Mouse (Mus musculus) intestine, embryonic 14.5 days (tissue): Measurements from ENCODE around the gene Spata1. TPM values are rescaled to one million over a fixed set of nuclear protein-coding genes. Genes with fewer than 3 reads are reported as not detected.

Experiments used
- ATAC-seq: fragments of 200-750 bp; cut with Nextera tagmentation; replicated peaks from 2 replicates; pipeline ENCODE4 v1.8.0; 2017; ENCODE audit warnings: low read depth, moderate number of reproducible peaks, moderate TSS enrichment, moderate library complexity; ENCODE audit not compliant: low FRiP score, low TSS enrichment
- DNase-seq: peaks from one replicate; pipeline ENCODE4 v3.0.0-alpha.2; 2018; ENCODE audit warnings: low spot score
- H3K27ac ChIP-seq: fragments of 300-500 bp; sonication (generic); 2 replicates; pipeline ENCODE4 v1.5.1; 2014; ENCODE audit warnings: low read depth, mild to moderate bottlenecking, control low read depth
- H3K27me3 ChIP-seq: fragments of 300-500 bp; sonication (generic); replicated peaks from 2 replicates; pipeline ENCODE4 v1.6.1; 2014; ENCODE audit warnings: low read length, control low read depth; ENCODE audit not compliant: control insufficient read depth, insufficient read depth
- H3K36me3 ChIP-seq: fragments of 300-500 bp; sonication (generic); 2 replicates; pipeline ENCODE4 v1.6.1; 2014; ENCODE audit warnings: low read length, control low read depth; ENCODE audit not compliant: control insufficient read depth, insufficient read depth
- H3K4me1 ChIP-seq: fragments of 300-500 bp; sonication (generic); replicated peaks from 2 replicates; pipeline ENCODE4 v1.6.1; 2014; ENCODE audit warnings: low read length, control low read depth, mixed read lengths; ENCODE audit not compliant: control insufficient read depth, insufficient read depth
- H3K4me2 ChIP-seq: fragments of 300-500 bp; sonication (generic); 2 replicates; pipeline ENCODE4 v1.6.1; 2014; ENCODE audit warnings: low read length
- H3K4me3 ChIP-seq: fragments of 300-500 bp; sonication (generic); 2 replicates; pipeline ENCODE4 v1.5.1; 2014; ENCODE audit warnings: low read depth, low read length, control low read depth, mixed read lengths
- H3K9ac ChIP-seq: fragments of 300-500 bp; sonication (generic); 2 replicates; pipeline ENCODE4 v1.6.1; 2014; ENCODE audit warnings: mild to moderate bottlenecking, low read length
- H3K9me3 ChIP-seq: fragments of 300-500 bp; sonication (generic); 2 replicates; pipeline ENCODE4 v1.6.1; 2016; ENCODE audit warnings: low read length, control low read depth; ENCODE audit not compliant: control insufficient read depth
- WGBS: fragments of 180-500 bp; shearing (Covaris S2); extraction: QIAGEN DNeasy Blood & Tissue Kit; methylation state at CpG from one replicate; pipeline ENCODE4 v1.1.7; 2014; 5-methylcytosine and 5-hydroxymethylcytosine counted together
- polyA plus RNA-seq: library from polyadenylated mRNA; unstranded; fragments of >200 nt; fragmentation: Nextera tagmentation; extraction: Ambion mirVana; gene quantifications from 2 replicates; pipeline ENCODE4 v1.2.1, GENCODE M21; 2014

The Spata1 gene
- polyA plus RNA-seq, 1 experiment from 2014 or later, result 3.7 TPM

DNA sequence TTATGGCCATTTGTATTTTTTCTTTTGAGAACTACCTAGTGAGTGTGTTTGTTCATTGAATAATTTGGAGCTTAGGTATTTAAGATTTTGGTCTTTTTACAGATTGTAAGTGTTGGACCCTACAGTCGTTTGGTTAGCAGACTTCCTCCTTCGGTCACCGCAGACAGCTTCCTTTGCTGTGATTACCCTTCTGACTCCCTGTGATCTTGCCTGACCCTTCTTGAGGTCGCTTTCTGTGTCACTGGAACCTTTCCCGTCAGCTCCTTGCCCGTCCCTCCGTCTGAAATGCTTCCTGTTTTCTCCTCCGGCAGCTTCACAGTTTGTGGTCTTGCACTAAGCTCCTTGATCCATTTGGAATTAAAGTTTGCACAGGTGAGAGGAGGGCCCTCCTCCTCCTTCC, 77.8 kb downstream of the Spata1 start:
- peaks cover 42% of the 10 kb centered on the region for H3K36me3 ChIP-seq

DNA sequence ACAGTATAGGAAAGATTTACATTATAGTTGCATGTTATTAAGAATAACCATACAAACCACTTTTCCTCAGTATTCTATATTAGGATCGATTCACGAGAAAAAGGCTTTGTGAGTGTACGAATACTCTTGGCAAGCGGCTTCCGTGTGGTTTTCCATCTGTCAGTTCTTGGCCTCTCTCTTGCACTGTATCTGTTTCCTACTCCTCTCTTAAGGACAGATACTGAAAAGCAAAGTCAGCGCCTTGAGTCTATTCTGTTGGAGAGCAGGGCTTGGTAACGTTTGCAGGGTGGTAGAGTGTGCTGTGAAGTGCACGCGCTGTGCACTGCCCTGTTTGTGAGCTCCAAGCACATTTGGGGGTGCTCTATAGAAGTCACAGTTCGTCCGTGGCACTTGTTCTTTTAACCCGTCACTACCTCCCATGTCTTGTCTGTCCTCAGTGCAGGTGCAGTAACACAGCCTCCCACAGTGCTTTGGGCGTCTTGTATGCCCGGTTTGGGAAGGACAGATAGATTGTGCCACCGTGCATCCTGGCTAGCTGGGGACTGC, 79.5 kb downstream of the Spata1 start:
- H3K9ac ChIP-seq, result no peak overlapping the region
- ATAC-seq, result no peak
- no peaks in the 10 kb centered on the region for H3K27me3 ChIP-seq
- no peaks in the 10 kb centered on the region for H3K4me1 ChIP-seq
- no peak for DNase-seq
- 91% methylated on average over 15 of the region's 15 CpGs for WGBS
- H3K36me3 ChIP-seq, result peaks cover 31% of the 10 kb centered on the region
- H3K27ac ChIP-seq, result no peak overlapping the region
- no peak overlapping the region for H3K4me3 ChIP-seq
- no peaks in the 10 kb centered on the region for H3K9me3 ChIP-seq
- no peak overlapping the region for H3K4me2 ChIP-seq

More for the DNA sequence above, 77.8 kb downstream of the Spata1 start:
- Histone ChIP-seq H3K9ac (no peak overlapping the region), H3K9me3 (no peaks in the 10 kb centered on the region), H3K4me3 (no peak overlapping the region), H3K27ac (no peak overlapping the region), H3K4me1 (no peaks in the 10 kb centered on the region), H3K4me2 (no peak overlapping the region), H3K27me3 (no peaks in the 10 kb centered on the region)
- no peak for ATAC-seq
- 51% methylated on average over 8 of the region's 8 CpGs for WGBS
- no peak for DNase-seq

DNA sequence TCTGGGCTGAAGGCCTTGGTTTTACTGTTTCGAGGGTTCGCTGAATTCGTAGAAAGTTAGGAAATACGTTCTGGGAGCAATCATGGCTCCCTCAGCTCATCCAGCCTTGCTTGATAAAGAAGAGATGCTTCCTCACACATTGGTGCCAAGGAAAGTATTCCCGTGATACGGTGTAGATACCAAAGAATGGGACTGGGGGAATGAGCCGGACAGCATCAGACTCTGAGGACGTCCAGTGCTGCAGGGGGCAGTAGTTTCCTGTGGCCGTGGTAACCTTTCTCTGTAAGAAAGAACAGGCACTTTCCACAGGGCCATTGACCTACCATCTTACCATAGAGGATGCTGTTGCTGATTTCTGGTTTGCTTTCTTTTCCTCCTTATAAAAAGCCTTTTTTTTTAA, 80.0 kb downstream of the Spata1 start:
- no peak for ATAC-seq
- no peaks in the 10 kb centered on the region for H3K9me3 ChIP-seq
- H3K27me3 ChIP-seq, result no peaks in the 10 kb centered on the region
- no peak overlapping the region for H3K27ac ChIP-seq
- H3K4me3 ChIP-seq, result no peak overlapping the region
- H3K4me2 ChIP-seq, result no peak overlapping the region
- DNase-seq, result no peak
- H3K36me3 ChIP-seq, result peaks cover 31% of the 10 kb centered on the region
- no peaks in the 10 kb centered on the region for H3K4me1 ChIP-seq
- H3K9ac ChIP-seq, result no peak overlapping the region
- 92% methylated on average over 9 of the region's 9 CpGs for WGBS

DNA sequence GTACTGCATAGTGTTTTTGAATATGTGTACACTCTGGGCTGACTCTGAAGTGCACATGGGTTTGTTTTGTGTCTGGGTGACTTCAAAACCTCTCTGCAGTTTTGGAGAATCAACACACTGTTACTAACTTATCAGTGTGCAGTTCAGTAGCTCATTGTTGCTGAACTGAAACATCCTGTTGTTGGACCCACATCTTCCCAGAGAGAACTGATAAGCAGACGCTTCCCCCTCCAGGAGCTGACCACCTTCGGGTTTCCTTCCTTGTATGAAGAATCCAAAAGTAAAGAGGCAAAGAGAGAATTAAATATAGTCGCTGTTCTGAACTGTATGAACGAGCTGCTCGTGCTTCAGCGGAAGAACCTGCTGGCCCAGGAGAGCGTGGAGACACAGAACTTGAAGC, 80.7 kb downstream of the Spata1 start:
- no peaks in the 10 kb centered on the region for H3K4me1 ChIP-seq
- H3K27me3 ChIP-seq, result no peaks in the 10 kb centered on the region
- 79% methylated on average over 7 of the region's 7 CpGs for WGBS
- no peak overlapping the region for H3K9ac ChIP-seq
- ATAC-seq (no peak), DNase-seq (no peak)
- no peaks in the 10 kb centered on the region for H3K9me3 ChIP-seq
- H3K4me3 ChIP-seq, result no peak overlapping the region
- H3K4me2 ChIP-seq, result no peak overlapping the region
- peaks cover 31% of the 10 kb centered on the region for H3K36me3 ChIP-seq
- no peak overlapping the region for H3K27ac ChIP-seq

DNA sequence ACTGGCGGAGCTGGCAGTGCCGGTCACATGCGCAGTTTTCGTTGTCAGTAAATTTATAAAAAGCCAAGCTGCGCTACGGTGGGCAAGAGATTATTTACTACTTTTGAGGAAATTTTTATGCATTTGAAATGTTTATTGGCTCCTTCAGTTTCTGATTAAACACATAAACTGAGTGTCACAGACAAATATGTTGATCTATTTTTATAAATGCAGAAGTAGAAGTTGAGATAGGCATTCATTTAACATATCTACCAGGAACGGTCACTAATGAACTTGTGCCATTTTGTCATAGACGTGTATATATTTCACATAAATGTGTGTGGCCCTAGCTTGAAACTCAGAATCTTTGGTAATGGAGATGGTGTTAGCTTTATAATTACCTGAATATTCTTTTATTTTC, 81.7 kb downstream of the Spata1 start:
- no peak for DNase-seq
- Histone ChIP-seq H3K27ac (no peak overlapping the region), H3K36me3 (peaks cover 31% of the 10 kb centered on the region), H3K9me3 (no peaks in the 10 kb centered on the region), H3K27me3 (no peaks in the 10 kb centered on the region), H3K4me3 (no peak overlapping the region), H3K4me1 (no peaks in the 10 kb centered on the region), H3K9ac (no peak overlapping the region), H3K4me2 (no peak overlapping the region)
- 95% methylated on average over 8 of the region's 8 CpGs for WGBS
- no peak for ATAC-seq

DNA sequence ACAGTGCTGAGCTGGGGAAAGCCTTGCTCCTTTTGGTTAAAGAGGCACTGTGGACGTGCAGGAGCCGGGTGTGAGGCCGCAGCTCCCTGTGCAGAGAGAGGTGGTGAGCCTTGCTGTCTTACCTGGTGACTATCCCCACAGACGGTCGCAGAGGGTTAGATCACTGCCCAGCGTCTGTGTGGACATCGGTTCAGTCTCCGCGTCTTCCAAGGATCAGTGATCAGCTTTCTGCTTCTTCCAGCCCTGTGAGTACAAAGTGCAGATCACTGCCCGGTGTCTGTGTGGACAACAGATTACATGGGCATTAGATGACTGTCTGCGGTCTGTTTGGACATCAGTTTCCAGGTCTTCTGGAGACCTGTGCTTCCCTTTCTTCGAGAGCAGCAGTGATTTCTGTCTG, 85.0 kb downstream of the Spata1 start:
- H3K4me1 ChIP-seq, result 0 out of 2 replicates have a peak, but pooled peaks cover 5% of the 10 kb centered on the region
- WGBS, result 86% methylated on average over 12 of the region's 12 CpGs
- ATAC-seq (no peak), DNase-seq (no peak)
- no peak overlapping the region for H3K4me3 ChIP-seq
- no peak overlapping the region for H3K4me2 ChIP-seq
- no peak overlapping the region for H3K9ac ChIP-seq
- H3K27ac ChIP-seq, result no peak overlapping the region
- no peaks in the 10 kb centered on the region for H3K9me3 ChIP-seq
- H3K27me3 ChIP-seq, result no peaks in the 10 kb centered on the region
- peaks cover 16% of the 10 kb centered on the region for H3K36me3 ChIP-seq

DNA sequence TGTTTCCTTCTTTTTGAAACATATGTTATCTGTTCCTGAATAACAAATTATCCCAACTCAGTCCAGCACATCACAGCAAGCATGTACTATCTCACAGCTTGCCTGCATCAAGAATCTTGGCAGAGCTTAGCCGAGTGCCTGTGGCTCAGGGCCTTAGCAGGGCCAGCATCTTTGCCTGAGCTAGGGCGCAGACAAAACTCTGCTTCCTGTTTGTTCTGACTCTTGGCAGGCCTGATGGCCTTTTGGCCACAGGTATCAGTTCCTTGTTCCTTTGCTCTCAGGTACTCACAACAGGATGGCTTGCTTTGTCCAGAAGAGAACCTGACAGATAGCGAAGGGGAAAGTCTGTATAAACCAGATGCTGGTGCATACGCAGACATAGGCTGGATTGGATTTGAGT, 85.6 kb downstream of the Spata1 start:
- Histone ChIP-seq H3K4me3 (no peak overlapping the region), H3K9me3 (no peaks in the 10 kb centered on the region), H3K27me3 (no peaks in the 10 kb centered on the region), H3K9ac (no peak overlapping the region), H3K36me3 (peaks cover 10% of the 10 kb centered on the region), H3K4me2 (no peak overlapping the region), H3K27ac (no peak overlapping the region), H3K4me1 (0 out of 2 replicates have a peak, but pooled peaks cover 5% of the 10 kb centered on the region)
- no peak for ATAC-seq
- 69% methylated on average over 4 of the region's 4 CpGs for WGBS
- DNase-seq, result no peak

DNA sequence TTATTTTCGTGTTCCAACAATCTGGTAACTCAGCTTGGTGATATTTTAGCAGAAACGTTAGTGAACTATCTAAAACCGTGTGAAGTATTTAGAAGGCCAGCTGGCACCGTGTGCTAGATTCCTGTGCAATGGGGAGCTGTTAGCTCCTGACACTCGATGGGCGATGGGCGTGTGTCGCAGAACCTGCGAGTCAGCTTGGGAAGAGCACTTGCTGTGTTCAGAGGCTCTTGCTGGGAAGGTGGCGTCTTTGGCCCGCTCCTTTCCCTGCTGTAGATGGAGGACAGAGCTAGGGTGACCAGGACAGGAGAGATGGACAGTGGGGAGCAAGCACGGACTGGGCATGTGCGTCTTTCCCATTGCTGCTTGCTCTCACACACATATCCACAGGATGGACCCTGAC, 86.5 kb downstream of the Spata1 start:
- H3K27ac ChIP-seq, result no peak overlapping the region
- no peaks in the 10 kb centered on the region for H3K9me3 ChIP-seq
- no peak for ATAC-seq
- WGBS, result 90% methylated on average over 13 of the region's 13 CpGs
- H3K9ac ChIP-seq, result no peak overlapping the region
- H3K27me3 ChIP-seq, result no peaks in the 10 kb centered on the region
- no peak for DNase-seq
- 0 out of 2 replicates have a peak, but pooled peaks cover 5% of the 10 kb centered on the region for H3K36me3 ChIP-seq
- no peak overlapping the region for H3K4me3 ChIP-seq
- H3K4me1 ChIP-seq, result 0 out of 2 replicates have a peak, but pooled peaks cover 5% of the 10 kb centered on the region
- H3K4me2 ChIP-seq, result no peak overlapping the region

DNA sequence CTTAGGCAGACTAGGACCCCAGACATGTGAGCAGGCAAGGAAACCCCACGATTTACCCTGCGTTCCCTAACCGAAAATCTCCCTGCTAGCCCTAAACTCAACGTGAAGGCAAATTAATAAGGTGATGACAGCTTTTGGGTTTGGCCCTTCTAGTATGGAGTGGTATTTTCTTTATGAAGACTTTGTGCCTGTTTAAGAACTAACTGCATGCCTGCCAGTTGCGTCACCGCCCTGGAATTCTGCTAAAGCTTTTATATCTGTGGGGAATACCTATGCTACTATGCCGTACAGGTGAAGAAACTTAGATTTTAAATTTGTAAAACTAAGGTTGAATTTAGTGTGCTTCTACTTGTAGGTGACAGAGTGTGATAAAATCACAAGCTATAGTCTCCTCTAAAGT, 87.1 kb downstream of the Spata1 start:
- Histone ChIP-seq H3K9me3 (no peaks in the 10 kb centered on the region), H3K4me3 (no peak overlapping the region), H3K27me3 (no peaks in the 10 kb centered on the region), H3K4me2 (no peak overlapping the region), H3K9ac (no peak overlapping the region), H3K36me3 (no peaks in the 10 kb centered on the region), H3K27ac (no peak overlapping the region), H3K4me1 (0 out of 2 replicates have a peak, but pooled peaks cover 5% of the 10 kb centered on the region)
- no peak for DNase-seq
- ATAC-seq, result no peak
- WGBS, result 86% methylated on average over 7 of the region's 7 CpGs
